Mouse (Mus musculus) ES-Bruce4 (cell line): ENCODE results near the gene Neurl2. TPM values are rescaled to one million over a fixed set of nuclear protein-coding genes. Genes with fewer than 3 reads are reported as not detected.

Source experiments
- H3K27ac ChIP-seq: 2 replicates; pipeline ENCODE4 v1.5.1; 2012; ENCODE audit warnings: low read length, inconsistent platforms; ENCODE audit not compliant: insufficient read depth
- H3K27me3 ChIP-seq: 2 replicates; pipeline ENCODE4 v1.6.1; 2012; ENCODE audit warnings: mild to moderate bottlenecking, low read length, inconsistent platforms; ENCODE audit not compliant: control insufficient read depth, poor library complexity, insufficient read depth, severe bottlenecking
- H3K36me3 ChIP-seq: 2 replicates; pipeline ENCODE4 v1.6.1; 2012; ENCODE audit warnings: inconsistent platforms, mild to moderate bottlenecking, low read length, moderate library complexity; ENCODE audit not compliant: control insufficient read depth, poor library complexity, insufficient read depth, severe bottlenecking
- H3K4me1 ChIP-seq: one replicate; pipeline ENCODE4 v1.8.1; 2011; ENCODE audit warnings: low read length; ENCODE audit not compliant: control insufficient read depth, insufficient read depth
- H3K4me3 ChIP-seq: 2 replicates; pipeline ENCODE4 v1.5.1; 2011; ENCODE audit warnings: low read depth, mild to moderate bottlenecking, low read length
- H3K9ac ChIP-seq: 2 replicates; pipeline ENCODE4 v1.6.1; 2012; ENCODE audit warnings: low read depth, mild to moderate bottlenecking, inconsistent platforms; ENCODE audit not compliant: poor library complexity, severe bottlenecking
- H3K9me3 ChIP-seq: replicated peaks from 2 replicates; pipeline ENCODE4 v1.6.1; 2012; ENCODE audit warnings: mild to moderate bottlenecking, low read length, inconsistent platforms; ENCODE audit not compliant: control insufficient read depth, poor library complexity, insufficient read depth, severe bottlenecking
- CTCF ChIP-seq: IDR thresholded peaks from one replicate; pipeline ENCODE4 v1.8.1; 2011; ENCODE audit warnings: low read depth, low read length
- EP300 ChIP-seq: IDR thresholded peaks from 2 replicates; pipeline ENCODE4 v1.6.1; 2011; ENCODE audit warnings: low read depth, low read length; ENCODE audit not compliant: insufficient read depth
- POLR2A ChIP-seq: IDR thresholded peaks from one replicate; pipeline ENCODE4 v1.8.1; 2011; ENCODE audit warnings: low read length; ENCODE audit not compliant: insufficient read depth
- polyA plus RNA-seq: library from polyadenylated mRNA; stranded (reverse); fragments of >200 nt; gene quantifications from 2 replicates; pipeline ENCODE4 v1.2.4, GENCODE M21; 2011; ENCODE audit warnings: low read depth; ENCODE audit not compliant: missing spikeins, insufficient read depth, insufficient read length

The Neurl2 gene
- polyA plus RNA-seq, 1 experiment, result 2.8 TPM

- Histone ChIP-seq H3K27ac (no peak overlapping the region), H3K27me3 (no peaks in the 10 kb centered on the region), H3K4me1 (peaks cover 13% of the 10 kb centered on the region), H3K9me3 (no peaks in the 10 kb centered on the region), H3K9ac (peak overlapping the region; percentile 82), H3K4me3 (peak overlapping the region; percentile 86), H3K36me3 (no peaks in the 10 kb centered on the region)
- TF ChIP-seq POLR2A (no peak), EP300 (no peak), CTCF (no peak)
Measured at GRCm38 (mm10) chr2:164786388-164786885, 46.8 kb downstream of the Neurl2 start.

GRCm38 (mm10) chr2:164785481-164786387 is 47.5 kb downstream of the Neurl2 start, which contains the start of gene Snx21:
Gene Snx21 (plus strand): TSS chr2:164785823.
- Histone ChIP-seq H3K9me3 (no peaks in the 10 kb centered on the region), H3K4me1 (peaks cover 13% of the 10 kb centered on the region), H3K9ac (peak within 1 kb of the TSS; percentile 82), H3K27ac (no peak within 1 kb of the TSS), H3K27me3 (no peaks in the 10 kb centered on the region), H3K36me3 (no peaks in the 10 kb centered on the region), H3K4me3 (peak within 1 kb of the TSS; percentile 86)
- TF ChIP-seq CTCF (no peak), POLR2A (peak; percentile 15), EP300 (no peak)

GRCm38 (mm10) chr2:164784869-164785420 is 48.3 kb downstream of the Neurl2 start:
- H3K4me3 ChIP-seq, result peak overlapping the region; percentile 86
- H3K27ac ChIP-seq, result no peak overlapping the region
- no peak for TF ChIP-seq EP300
- TF ChIP-seq CTCF, result no peak
- no peak for TF ChIP-seq POLR2A
- H3K36me3 ChIP-seq, result no peaks in the 10 kb centered on the region
- H3K27me3 ChIP-seq, result no peaks in the 10 kb centered on the region
- H3K9me3 ChIP-seq, result no peaks in the 10 kb centered on the region
- H3K9ac ChIP-seq, result peak overlapping the region; percentile 82
- H3K4me1 ChIP-seq, result peaks cover 10% of the 10 kb centered on the region

- H3K9me3 ChIP-seq, result no peaks in the 10 kb centered on the region
- peaks cover 9% of the 10 kb centered on the region for H3K4me1 ChIP-seq
- H3K27me3 ChIP-seq, result no peaks in the 10 kb centered on the region
- TF ChIP-seq POLR2A (no peak), CTCF (peak; percentile 13)
- H3K4me3 ChIP-seq, result no peak overlapping the region
- no peak overlapping the region for H3K9ac ChIP-seq
- no peak overlapping the region for H3K27ac ChIP-seq
- H3K36me3 ChIP-seq, result no peaks in the 10 kb centered on the region
Measured at GRCm38 (mm10) chr2:164783926-164784581, 49.2 kb downstream of the Neurl2 start.

GRCm38 (mm10) chr2:164781876-164782275 is 51.4 kb downstream of the Neurl2 start:
- no peaks in the 10 kb centered on the region for H3K36me3 ChIP-seq
- H3K27me3 ChIP-seq, result no peaks in the 10 kb centered on the region
- no peaks in the 10 kb centered on the region for H3K4me1 ChIP-seq
- TF ChIP-seq POLR2A, result no peak
- no peak for TF ChIP-seq EP300
- TF ChIP-seq CTCF, result no peak
- no peak overlapping the region for H3K4me3 ChIP-seq
- H3K9me3 ChIP-seq, result no peaks in the 10 kb centered on the region
- no peak overlapping the region for H3K9ac ChIP-seq
- H3K27ac ChIP-seq, result no peak overlapping the region

Other genes with a start within 250 kb of the Neurl2 start
- gene Wfdc6a, start 248.0 kb downstream of the Neurl2 start, polyA plus RNA-seq, result not detected in 2 replicates
- not detected in 2 replicates for gene Eppin, start 239.9 kb downstream of the Neurl2 start, polyA plus RNA-seq
- not detected in 2 replicates for gene Wfdc6b, start 219.9 kb downstream of the Neurl2 start, polyA plus RNA-seq
- not detected in 2 replicates for gene Wfdc8, start 219.8 kb downstream of the Neurl2 start, polyA plus RNA-seq
- gene Wfdc16, start 194.7 kb downstream of the Neurl2 start, polyA plus RNA-seq, result not detected in 2 replicates
- gene Wfdc10, start 177.4 kb downstream of the Neurl2 start, polyA plus RNA-seq, result not detected in 2 replicates
- gene Wfdc9, start 176.9 kb downstream of the Neurl2 start, polyA plus RNA-seq, result not detected in 2 replicates
- not detected in 2 replicates for gene Wfdc11, start 159.4 kb downstream of the Neurl2 start, polyA plus RNA-seq
- gene Wfdc13, start 148.3 kb downstream of the Neurl2 start, polyA plus RNA-seq, result 0.57 TPM in 1 of 2 replicates, not detected in the other
- not detected in 2 replicates for gene Spint4, start 135.0 kb downstream of the Neurl2 start, polyA plus RNA-seq
- not detected in 2 replicates for gene Spint5, start 118.2 kb downstream of the Neurl2 start, polyA plus RNA-seq
- 0.60 and 1.7 TPM in 2 replicates for gene Wfdc3, start 87.5 kb downstream of the Neurl2 start, polyA plus RNA-seq
- 26.7 and 30.4 TPM in 2 replicates for gene Dnttip1, start 87.5 kb downstream of the Neurl2 start, polyA plus RNA-seq
- 366 and 371 TPM in 2 replicates for gene Ube2c, start 63.6 kb downstream of the Neurl2 start, polyA plus RNA-seq
- gene Tnnc2, start 53.5 kb downstream of the Neurl2 start, polyA plus RNA-seq, result 0.88 and 1.6 TPM in 2 replicates
- 10.7 and 11.2 TPM in 2 replicates for gene Snx21, start 47.6 kb downstream of the Neurl2 start, polyA plus RNA-seq
- 15.0 and 15.7 TPM in 2 replicates for gene Acot8, start 28.6 kb downstream of the Neurl2 start, polyA plus RNA-seq
- gene Zswim3, start 28.4 kb downstream of the Neurl2 start, polyA plus RNA-seq, result 10.7 and 12.1 TPM in 2 replicates
- gene Zswim1, start 10.8 kb downstream of the Neurl2 start, polyA plus RNA-seq, result 39.5 and 50.0 TPM in 2 replicates
- not detected in 2 replicates for gene Spata25, start 4.9 kb downstream of the Neurl2 start, polyA plus RNA-seq
- gene Ctsa, start 583 bp downstream of the Neurl2 start, polyA plus RNA-seq, result 75.3 and 83.4 TPM in 2 replicates
- gene Pltp, start 24.3 kb upstream of the Neurl2 start, polyA plus RNA-seq, result 52.4 and 55.9 TPM in 2 replicates
- gene Pcif1, start 45.8 kb upstream of the Neurl2 start, polyA plus RNA-seq, result 30.2 and 30.9 TPM in 2 replicates
- gene Zfp335, start 78.3 kb upstream of the Neurl2 start, polyA plus RNA-seq, result 9.1 and 10.6 TPM in 2 replicates
- gene Mmp9, start 107.3 kb upstream of the Neurl2 start, polyA plus RNA-seq, result 5.8 and 6.2 TPM in 2 replicates
- 1.6 and 1.9 TPM in 2 replicates for gene Slc12a5, start 127.3 kb upstream of the Neurl2 start, polyA plus RNA-seq
- gene Ncoa5, start 201.4 kb upstream of the Neurl2 start, polyA plus RNA-seq, result 30.8 and 33.7 TPM in 2 replicates
- gene Cd40, start 222.2 kb upstream of the Neurl2 start, polyA plus RNA-seq, result 5.3 and 5.8 TPM in 2 replicates